Mouse (Mus musculus): ENCODE measurements around the gene Sccpdh. TPM values are rescaled to one million over a fixed set of nuclear protein-coding genes. Genes with fewer than 3 reads are reported as not detected.

The Sccpdh gene
- polyA plus RNA-seq, 1 experiment from 2014 or later: 39.0 TPM

- no peak overlapping the region for H3K4me3 ChIP-seq (ENCODE audit: low read depth, low read length)
- H3K4me1 ChIP-seq (replicated peaks; ENCODE audit: control insufficient read depth, insufficient read depth): no peaks in the 10 kb centered on the region
- no peaks in the 10 kb centered on the region for H3K9me3 ChIP-seq (ENCODE audit: control insufficient read depth, low read length)
- 44% methylated on average over 8 of the region's 8 CpGs for WGBS
- H3K4me2 ChIP-seq (replicated peaks; ENCODE audit: low read depth): 0 out of 2 replicates have a peak overlapping the region, but pooled peaks have one; percentile 25
- TF ChIP-seq CTCF (IDR thresholded peaks at IDR 0.05; ENCODE audit: low read depth) (no peak), EP300 (optimal IDR thresholded peaks at IDR 0.05) (no peak)
- H3K27ac ChIP-seq (replicated peaks): no peak overlapping the region
- no peak overlapping the region for H3K9ac ChIP-seq (ENCODE audit: low read length)
- H3K27me3 ChIP-seq (ENCODE audit: control insufficient read depth, insufficient read depth, low read length): no peaks in the 10 kb centered on the region
- DNase-seq (ENCODE audit: low spot score) (peak; percentile 32), ATAC-seq (ENCODE audit: low FRiP score, low TSS enrichment) (peak; percentile 78; the same call in 1 of the 2 replicates)
- no peaks in the 10 kb centered on the region; the same call in 1 of the 2 replicates for H3K36me3 ChIP-seq (ENCODE audit: control insufficient read depth, insufficient read depth, low read length)
Observed at GRCm38 (mm10) chr1:179628438-179629106, 39.4 kb upstream of the Sccpdh start.

GRCm38 (mm10) chr1:179629276-179629675 is 38.7 kb upstream of the Sccpdh start:
- H3K36me3 ChIP-seq (ENCODE audit: control insufficient read depth, insufficient read depth, low read length): no peaks in the 10 kb centered on the region; the same call in 1 of the 2 replicates
- H3K4me2 ChIP-seq (replicated peaks; ENCODE audit: low read depth): no peak overlapping the region
- H3K9me3 ChIP-seq (ENCODE audit: control insufficient read depth, low read length): no peaks in the 10 kb centered on the region
- H3K27me3 ChIP-seq (ENCODE audit: control insufficient read depth, insufficient read depth, low read length): no peaks in the 10 kb centered on the region
- no peak for ATAC-seq (ENCODE audit: low FRiP score, low TSS enrichment)
- no peaks in the 10 kb centered on the region for H3K4me1 ChIP-seq (replicated peaks; ENCODE audit: control insufficient read depth, insufficient read depth)
- 87% methylated on average over 5 of the region's 5 CpGs for WGBS
- no peak overlapping the region for H3K9ac ChIP-seq (ENCODE audit: low read length)
- no peak overlapping the region for H3K27ac ChIP-seq (replicated peaks)
- H3K4me3 ChIP-seq (ENCODE audit: low read depth, low read length): no peak overlapping the region
- no peak for DNase-seq (ENCODE audit: low spot score)
- TF ChIP-seq CTCF (IDR thresholded peaks at IDR 0.05; ENCODE audit: low read depth): no peak
- no peak for TF ChIP-seq EP300 (optimal IDR thresholded peaks at IDR 0.05)

GRCm38 (mm10) chr1:179632746-179633413 is 35.1 kb upstream of the Sccpdh start:
- DNase-seq (ENCODE audit: low spot score) (no peak), ATAC-seq (ENCODE audit: low FRiP score, low TSS enrichment) (no peak)
- Histone ChIP-seq H3K27me3 (ENCODE audit: control insufficient read depth, insufficient read depth, low read length) (no peaks in the 10 kb centered on the region), H3K9ac (ENCODE audit: low read length) (no peak overlapping the region), H3K27ac (replicated peaks) (no peak overlapping the region), H3K4me1 (replicated peaks; ENCODE audit: control insufficient read depth, insufficient read depth) (no peaks in the 10 kb centered on the region), H3K36me3 (ENCODE audit: control insufficient read depth, insufficient read depth, low read length) (no peaks in the 10 kb centered on the region), H3K4me2 (replicated peaks; ENCODE audit: low read depth) (no peak overlapping the region), H3K4me3 (ENCODE audit: low read depth, low read length) (no peak overlapping the region), H3K9me3 (ENCODE audit: control insufficient read depth, low read length) (no peaks in the 10 kb centered on the region)
- WGBS: 74% methylated on average over 11 of the region's 11 CpGs
- TF ChIP-seq EP300 (optimal IDR thresholded peaks at IDR 0.05) (no peak), CTCF (IDR thresholded peaks at IDR 0.05; ENCODE audit: low read depth) (no peak)

GRCm38 (mm10) chr1:179633414-179633752 is 34.6 kb upstream of the Sccpdh start:
- 39% methylated on average over 1 of the region's 1 CpGs for WGBS
- no peak for DNase-seq (ENCODE audit: low spot score)

GRCm38 (mm10) chr1:179634159-179634558 is 33.9 kb upstream of the Sccpdh start:
- Histone ChIP-seq H3K4me3 (ENCODE audit: low read depth, low read length) (no peak overlapping the region), H3K36me3 (ENCODE audit: control insufficient read depth, insufficient read depth, low read length) (no peaks in the 10 kb centered on the region), H3K4me1 (replicated peaks; ENCODE audit: control insufficient read depth, insufficient read depth) (no peaks in the 10 kb centered on the region), H3K9ac (ENCODE audit: low read length) (no peak overlapping the region), H3K9me3 (ENCODE audit: control insufficient read depth, low read length) (no peaks in the 10 kb centered on the region), H3K4me2 (replicated peaks; ENCODE audit: low read depth) (no peak overlapping the region), H3K27ac (replicated peaks) (no peak overlapping the region), H3K27me3 (ENCODE audit: control insufficient read depth, insufficient read depth, low read length) (no peaks in the 10 kb centered on the region)
- 82% methylated on average over 3 of the region's 3 CpGs for WGBS
- DNase-seq (ENCODE audit: low spot score) (no peak), ATAC-seq (ENCODE audit: low FRiP score, low TSS enrichment) (no peak)
- TF ChIP-seq CTCF (IDR thresholded peaks at IDR 0.05; ENCODE audit: low read depth) (peak; percentile 22; the same call in 1 of the 2 replicates), EP300 (optimal IDR thresholded peaks at IDR 0.05) (no peak)

More at GRCm38 (mm10) chr1:179633414-179633752, 34.6 kb upstream of the Sccpdh start:
- Histone ChIP-seq H3K9me3 (ENCODE audit: control insufficient read depth, low read length) (no peaks in the 10 kb centered on the region), H3K4me1 (replicated peaks; ENCODE audit: control insufficient read depth, insufficient read depth) (no peaks in the 10 kb centered on the region), H3K9ac (ENCODE audit: low read length) (no peak overlapping the region), H3K4me3 (ENCODE audit: low read depth, low read length) (no peak overlapping the region), H3K27me3 (ENCODE audit: control insufficient read depth, insufficient read depth, low read length) (no peaks in the 10 kb centered on the region), H3K36me3 (ENCODE audit: control insufficient read depth, insufficient read depth, low read length) (no peaks in the 10 kb centered on the region), H3K4me2 (replicated peaks; ENCODE audit: low read depth) (no peak overlapping the region), H3K27ac (replicated peaks) (no peak overlapping the region)
- TF ChIP-seq CTCF (IDR thresholded peaks at IDR 0.05; ENCODE audit: low read depth) (peak; percentile 73), EP300 (optimal IDR thresholded peaks at IDR 0.05) (no peak)
- ATAC-seq (ENCODE audit: low FRiP score, low TSS enrichment): no peak

- Histone ChIP-seq H3K4me1 (replicated peaks; ENCODE audit: control insufficient read depth, insufficient read depth) (no peaks in the 10 kb centered on the region), H3K27me3 (ENCODE audit: control insufficient read depth, insufficient read depth, low read length) (no peaks in the 10 kb centered on the region)
- WGBS: 79% methylated on average over 4 of the region's 4 CpGs
Observed at GRCm38 (mm10) chr1:179642726-179643125, 25.3 kb upstream of the Sccpdh start.

More at GRCm38 (mm10) chr1:179642726-179643125, 25.3 kb upstream of the Sccpdh start:
- Histone ChIP-seq H3K4me3 (ENCODE audit: low read depth, low read length) (no peak overlapping the region), H3K4me2 (replicated peaks; ENCODE audit: low read depth) (no peak overlapping the region), H3K9ac (ENCODE audit: low read length) (no peak overlapping the region), H3K9me3 (ENCODE audit: control insufficient read depth, low read length) (no peaks in the 10 kb centered on the region), H3K36me3 (ENCODE audit: control insufficient read depth, insufficient read depth, low read length) (no peaks in the 10 kb centered on the region), H3K27ac (replicated peaks) (no peak overlapping the region)
- ATAC-seq (ENCODE audit: low FRiP score, low TSS enrichment) (no peak), DNase-seq (ENCODE audit: low spot score) (no peak)
- TF ChIP-seq CTCF (IDR thresholded peaks at IDR 0.05; ENCODE audit: low read depth): no peak
- TF ChIP-seq EP300 (optimal IDR thresholded peaks at IDR 0.05): no peak

All from stomach, postnatal 0 days (tissue).